Mouse (Mus musculus) cerebellum, postnatal 25 days (tissue): Measurements from ENCODE around the gene Snx14.

ENCODE experiments used
- DNase-seq, 2 experiments: peaks; one replicate each; pipeline ENCODE4 v3.0.0; 2021; ENCODE audit warnings: mixed read lengths in 2 of 2

Gene Snx14

DNA sequence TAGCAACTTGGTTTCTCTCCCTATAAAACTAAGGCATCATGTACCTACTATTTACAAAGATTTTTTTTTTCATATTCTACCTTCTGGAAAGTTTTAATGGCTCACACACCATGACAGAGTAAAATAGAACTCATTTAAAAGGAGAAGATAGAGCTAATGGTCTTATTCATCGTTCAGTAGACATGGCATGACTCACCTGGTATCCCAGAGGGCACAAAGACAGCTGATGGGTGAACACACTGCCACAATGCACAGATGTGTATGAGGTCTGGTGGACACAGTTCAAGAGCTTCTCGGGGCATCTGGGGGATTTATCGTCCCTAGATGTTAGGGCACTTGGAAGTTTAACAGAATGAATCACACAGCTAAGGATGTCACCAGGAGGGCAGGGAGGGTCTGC lies 97.9 kb downstream of the Snx14 start:
- no peak for DNase-seq

DNA sequence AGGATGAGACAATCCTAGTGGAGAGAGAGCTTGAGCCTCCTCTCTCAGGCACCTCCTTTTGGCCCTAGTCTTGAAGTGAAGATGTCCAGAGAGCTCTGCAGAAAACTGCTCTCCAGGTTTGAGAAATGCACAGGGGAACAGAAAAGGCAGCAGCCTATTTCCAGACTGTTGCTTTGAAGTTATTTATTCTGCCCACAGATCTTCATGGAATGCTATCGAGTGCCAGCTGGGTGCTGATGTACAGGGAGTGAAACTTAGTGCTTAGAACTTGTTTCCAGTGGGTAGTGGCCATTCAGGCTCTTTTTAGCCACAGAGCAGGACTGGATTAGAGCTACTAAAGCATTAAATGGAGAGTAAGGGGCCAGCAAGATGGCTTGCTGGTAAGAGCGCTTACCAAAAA lies 102.9 kb downstream of the Snx14 start:
- no peak for DNase-seq

DNA sequence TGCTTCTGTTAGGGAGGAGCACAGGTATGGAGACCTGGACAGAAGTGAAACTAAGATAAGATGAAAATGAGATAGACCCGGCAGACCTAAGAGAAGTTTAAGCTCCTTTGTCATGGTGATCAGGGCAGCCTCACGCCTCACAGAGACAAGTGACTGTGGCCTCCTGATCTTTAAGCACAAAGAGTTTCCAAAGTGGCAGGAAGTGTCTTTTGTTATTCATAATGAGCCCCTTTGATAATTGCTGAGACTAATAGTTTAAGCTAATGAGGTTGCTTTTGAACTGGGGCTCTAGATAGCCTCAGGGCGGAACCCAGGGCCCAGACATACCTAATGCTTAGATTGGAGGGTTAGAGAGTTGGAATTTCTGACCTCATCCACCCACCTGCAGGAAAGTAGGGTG lies 106.3 kb downstream of the Snx14 start:
- no peak for DNase-seq

DNA sequence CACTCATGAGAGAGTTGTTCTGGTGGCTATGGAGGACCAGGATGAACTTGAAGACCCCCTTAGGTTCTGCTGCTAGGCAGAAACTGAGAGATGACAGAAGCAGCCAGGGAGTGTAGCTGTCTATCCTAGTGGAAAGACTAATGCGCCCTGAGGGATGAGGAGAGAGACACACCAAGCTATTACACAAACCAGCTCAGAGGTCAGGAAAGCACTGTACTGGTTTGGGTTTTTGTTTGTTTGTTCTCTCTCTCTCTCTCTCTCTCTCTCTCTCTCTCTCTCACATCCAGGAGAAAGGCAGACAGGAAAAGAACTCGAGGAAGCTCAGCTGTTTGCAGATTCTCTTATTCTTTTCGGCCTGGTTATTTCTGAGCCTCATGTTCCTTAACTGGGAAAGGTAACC lies 108.4 kb downstream of the Snx14 start:
- DNase-seq, result no peak

DNA sequence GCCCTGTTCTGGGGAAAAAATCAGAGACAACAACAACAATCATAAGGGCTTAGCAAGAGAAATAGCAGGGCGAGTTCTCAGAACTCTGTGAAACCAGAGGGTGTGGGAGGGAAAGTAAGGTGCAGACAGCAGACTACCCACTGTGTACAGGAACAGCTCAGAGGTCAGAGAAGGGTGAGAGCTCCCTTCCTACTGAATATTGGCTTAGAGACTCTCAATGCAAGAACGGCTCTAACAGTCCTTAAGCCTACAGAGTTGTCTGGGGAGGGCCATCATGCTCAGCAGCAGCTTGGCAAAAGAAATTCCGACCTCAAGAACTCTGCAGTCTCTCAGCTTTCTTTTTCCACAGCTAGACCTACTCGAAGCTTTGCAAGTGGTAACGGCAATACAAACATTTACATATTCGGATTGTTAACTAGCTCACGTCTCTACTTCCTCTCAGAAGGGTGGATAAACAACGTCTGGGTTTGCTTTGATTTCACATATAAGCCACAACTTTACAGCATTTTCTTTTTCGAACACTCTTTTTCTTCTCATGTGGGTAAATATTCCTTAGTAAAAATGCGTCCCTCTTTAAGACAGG lies 109.5 kb downstream of the Snx14 start:
- DNase-seq, result no peak

DNA sequence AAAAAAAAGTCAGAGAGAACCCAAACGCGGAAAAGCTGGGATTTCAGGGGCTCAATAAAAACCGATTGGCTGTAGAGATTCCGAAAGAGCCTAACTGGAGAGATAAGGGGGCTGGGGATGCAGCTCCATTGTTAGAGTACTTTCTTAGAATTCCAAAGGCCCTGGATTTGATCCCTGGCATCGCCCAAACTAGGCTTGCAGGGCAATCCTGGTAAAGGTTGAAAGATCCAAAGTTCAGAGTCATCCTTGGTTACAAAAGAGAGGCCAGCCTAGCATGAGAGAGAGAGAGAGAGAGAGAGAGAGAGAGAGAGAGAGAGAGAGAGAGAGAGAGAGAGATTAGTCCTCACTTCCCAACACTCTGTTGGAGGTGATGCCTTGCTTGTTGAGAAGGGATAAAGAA lies 110.1 kb downstream of the Snx14 start:
- no peak for DNase-seq

DNA sequence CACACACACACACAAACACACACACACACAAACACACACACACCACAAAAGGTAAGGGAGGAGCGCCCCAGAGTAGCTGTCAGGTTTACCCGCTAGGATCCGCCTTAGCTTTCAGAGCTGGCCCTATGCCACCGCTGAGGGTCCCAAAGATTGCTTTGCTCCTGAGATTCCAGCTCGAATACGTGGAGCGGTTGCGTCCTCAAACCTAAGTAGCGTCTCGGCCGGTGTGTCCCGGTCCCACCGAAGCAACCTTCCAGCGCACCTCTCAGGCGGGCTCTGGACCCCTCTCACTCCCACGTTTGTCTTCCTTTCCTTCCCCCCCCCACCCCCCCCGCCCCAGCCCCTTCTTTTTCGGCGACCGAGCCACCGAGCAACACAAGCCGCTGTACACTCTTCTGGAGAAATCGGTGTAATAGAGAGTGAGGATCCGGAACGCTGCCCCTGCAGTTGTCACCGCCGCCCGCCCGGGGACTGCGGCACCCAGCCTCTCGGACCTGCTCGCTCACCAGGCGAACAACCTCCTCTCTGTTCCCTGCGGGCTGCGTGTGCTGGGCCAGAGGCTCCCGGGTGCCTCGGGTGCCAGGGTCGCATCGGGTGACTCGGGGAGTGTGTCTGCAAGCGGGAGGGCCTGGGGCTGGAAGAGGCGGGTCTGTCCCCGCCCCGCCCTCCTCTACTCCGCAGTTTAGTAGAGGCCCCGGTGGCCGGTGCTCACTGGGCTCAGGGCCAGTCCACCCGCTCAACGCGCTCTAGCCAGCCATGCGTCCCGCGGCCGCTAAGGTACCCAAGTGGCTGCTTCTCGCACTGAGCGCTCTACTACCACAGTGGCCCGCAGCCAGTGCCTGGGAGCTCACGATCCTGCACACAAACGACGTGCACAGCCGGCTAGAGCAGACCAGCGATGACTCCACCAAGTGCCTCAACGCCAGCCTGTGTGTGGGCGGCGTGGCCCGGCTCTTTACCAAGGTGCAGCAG lies 111.5 kb downstream of the Snx14 start, which contains the start of gene Nt5e:
Nt5e (plus strand) TSS at position 268 of the 972 bp plus-strand sequence.
- peak; percentile 85 to 88 for DNase-seq
